Mouse (Mus musculus) spleen, postnatal 0 days (tissue): Measurements from ENCODE around the gene Akap2. TPM values are rescaled to one million over a fixed set of nuclear protein-coding genes. Genes with fewer than 3 reads are reported as not detected.

Experiments used
- polyA plus RNA-seq: library from polyadenylated mRNA; unstranded; fragments of >200 nt; fragmentation: Nextera tagmentation; extraction: Ambion mirVana; gene quantifications from 2 replicates; pipeline ENCODE4 v1.2.1, GENCODE M21; 2015

Gene Akap2
- 9.4 and 13.5 TPM in 2 replicates for polyA plus RNA-seq

DNA sequence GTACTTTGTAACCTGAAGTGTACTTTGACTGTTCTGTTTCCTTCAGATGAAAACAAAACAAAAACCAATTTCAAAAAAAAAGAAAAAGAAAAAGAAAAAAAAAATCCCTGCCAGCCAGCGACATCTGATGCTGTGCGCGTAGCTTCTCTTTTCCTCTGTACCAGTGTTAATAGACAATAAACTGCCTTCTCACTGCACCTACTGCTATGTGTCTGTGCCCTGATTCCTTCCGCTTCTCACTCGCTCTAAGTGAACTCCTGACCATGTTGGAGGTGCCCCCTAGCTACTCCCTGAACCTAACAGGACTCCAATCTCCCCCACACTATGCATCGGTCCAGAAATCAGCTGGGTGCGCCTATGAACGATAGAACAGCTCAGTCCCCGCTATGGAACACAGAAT lies at the start of gene Akap2:
Akap2 (plus strand) TSS at position 304 of the 400 bp plus-strand sequence.

GRCm38 (mm10) chr4:57916201-57916661 lies 198.8 kb downstream of the Akap2 start, which contains the start of gene D630039A03Rik:
TSS of gene D630039A03Rik (minus strand) at chr4:57916297.

Other genes starting within 250 kb of the Akap2 start
- 5.1 and 6.0 TPM in 2 replicates for gene Pakap, start 149.5 kb upstream of the Akap2 start, polyA plus RNA-seq
- gene D630039A03Rik, start 198.6 kb downstream of the Akap2 start, polyA plus RNA-seq, result not detected in 2 replicates
- 357 and 366 TPM in 2 replicates for gene Txn1, start 238.8 kb downstream of the Akap2 start, polyA plus RNA-seq